Mouse (Mus musculus) lung, postnatal 0 days (tissue): ENCODE measurements at regions not wholly inside any gene's neighbourhood (a gene's known extent, or its start where the extent isn't known, plus 50 kb on each side); places are given as distances from the start of the nearest gene placed in this dataset.

ENCODE experiments used
- CTCF ChIP-seq: IDR thresholded peaks from 2 replicates; pipeline ENCODE4 v1.5.1; 2016; ENCODE audit warnings: antibody characterized with exemption, mild to moderate bottlenecking
- EP300 ChIP-seq: IDR thresholded peaks from 2 replicates; pipeline ENCODE4 v1.6.1; 2016; ENCODE audit warnings: antibody characterized with exemption, mild to moderate bottlenecking, control low read depth

GRCm38 (mm10) chr7:129906131-129906530 lies 314.5 kb downstream of the Wdr11 start:
- TF ChIP-seq CTCF (no peak), EP300 (no peak)
